Mouse (Mus musculus) macrophage (primary cell): ENCODE measurements around the gene Mybpc2. TPM values are rescaled to one million over a fixed set of nuclear protein-coding genes. Genes with fewer than 3 reads are reported as not detected.

Experiments
- H3K27ac ChIP-seq: fragments of 350-480 bp; formaldehyde crosslinking; 2 replicates; pipeline ENCODE4 v1.9.0; 2021
- H3K36me3 ChIP-seq: fragments of 350-480 bp; formaldehyde crosslinking; 2 replicates; pipeline ENCODE4 v1.9.0; 2021; ENCODE audit errors: inconsistent target
- H3K4me3 ChIP-seq: fragments of 350-480 bp; formaldehyde crosslinking; 2 replicates; pipeline ENCODE4 v1.9.0; 2021; ENCODE audit errors: inconsistent target
- H3K79me2 ChIP-seq: fragments of 350-480 bp; formaldehyde crosslinking; 2 replicates; pipeline ENCODE4 v1.9.0; 2021; ENCODE audit errors: inconsistent target
- WGBS: methylation state at CpG from one replicate; pipeline ENCODE4 v1.1.7; 2026; ENCODE audit warnings: inconsistent platforms; ENCODE audit not compliant: missing documents; 5-methylcytosine and 5-hydroxymethylcytosine counted together
- polyA plus RNA-seq: library from polyadenylated mRNA; stranded (reverse); fragments of 250-400 nt; gene quantifications from 3 replicates; pipeline ENCODE4 v1.2.4, GENCODE M21; 2018; ENCODE audit warnings: inconsistent platforms
- total RNA-seq, 78 experiments: library from RNA; depleted of rRNA; stranded (reverse); fragments of 250-400 nt; gene quantifications; 1 replicate in 9 of 78; 2 replicates in 24 of 78; 3 replicates in 43 of 78; 4 replicates in 2 of 78; pipeline ENCODE4 v1.2.4; 2018; ENCODE audit warnings: inconsistent platforms in 56 of 78

Gene Mybpc2
- total RNA-seq (2018; cell fraction: chromatin; rRNA removed) = not detected
- not detected for total RNA-seq (2018; cell fraction: cytosol; rRNA removed)
- total RNA-seq (2018; cell fraction: nucleus; rRNA removed) = not detected
- not detected in 3 replicates for polyA plus RNA-seq

DNA sequence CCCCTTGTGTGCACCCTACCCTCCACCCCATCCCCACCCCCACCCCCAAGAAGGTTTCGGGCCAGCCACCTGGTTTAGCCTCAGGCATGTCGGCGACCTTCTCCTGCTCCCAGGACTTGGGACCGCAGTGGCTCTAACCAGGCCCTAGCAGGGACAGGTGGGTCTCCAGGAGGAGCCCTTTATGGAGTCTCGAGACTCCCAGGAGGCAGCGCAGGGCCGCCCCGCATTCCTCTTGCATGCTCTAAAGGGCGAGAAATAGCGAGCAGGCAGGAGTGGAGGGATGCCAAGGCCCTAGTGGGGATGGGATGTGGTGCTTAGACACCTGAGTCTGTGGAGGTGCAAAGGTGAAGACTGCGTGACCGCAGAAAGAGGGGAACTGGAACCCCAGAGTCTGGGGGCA, at the start of gene Mybpc2:
TSS of gene Mybpc2 (minus strand) at position 155 of the 400 bp plus-strand sequence.
- 56% methylated on average over 8 of the region's 12 CpGs for WGBS
- no peaks in the 10 kb centered on the region for H3K36me3 ChIP-seq
- H3K79me2 ChIP-seq = no peaks in the 10 kb centered on the region
- H3K4me3 ChIP-seq = no peak within 1 kb of the TSS
- no peak within 1 kb of the TSS for H3K27ac ChIP-seq

DNA sequence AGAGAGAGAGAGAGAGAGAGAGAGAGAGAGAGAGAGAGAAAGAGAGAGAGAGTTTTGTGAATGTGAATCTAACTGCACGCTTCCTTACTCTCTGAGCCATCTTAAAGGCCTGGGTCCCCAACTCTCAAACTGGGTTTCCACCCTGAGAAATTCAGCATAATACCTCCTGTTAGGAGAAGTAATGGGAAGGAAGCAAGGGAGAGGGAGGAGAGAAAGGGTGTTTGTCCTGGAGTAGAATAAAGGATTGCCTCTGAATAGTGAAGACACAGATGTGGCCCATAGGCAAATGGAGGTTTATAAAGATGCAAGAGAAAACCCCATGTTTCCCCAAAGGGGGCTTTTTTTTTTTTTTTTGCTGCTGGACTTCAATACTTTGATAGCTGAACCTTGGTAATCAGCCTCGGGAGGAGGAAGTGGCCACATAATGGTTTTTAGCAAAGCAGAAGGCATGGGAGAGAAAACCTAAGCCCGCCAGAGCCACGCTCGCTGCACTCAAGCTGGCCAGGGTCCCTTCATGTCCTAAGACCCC, 48.6 kb upstream of the Mybpc2 start:
- WGBS = 34% methylated on average over 5 of the region's 5 CpGs
- Histone ChIP-seq H3K27ac (no peak overlapping the region), H3K36me3 (no peaks in the 10 kb centered on the region), H3K4me3 (peak overlapping the region; percentile 20), H3K79me2 (peaks cover 11% of the 10 kb centered on the region; the same call in 1 of the 2 replicates)

DNA sequence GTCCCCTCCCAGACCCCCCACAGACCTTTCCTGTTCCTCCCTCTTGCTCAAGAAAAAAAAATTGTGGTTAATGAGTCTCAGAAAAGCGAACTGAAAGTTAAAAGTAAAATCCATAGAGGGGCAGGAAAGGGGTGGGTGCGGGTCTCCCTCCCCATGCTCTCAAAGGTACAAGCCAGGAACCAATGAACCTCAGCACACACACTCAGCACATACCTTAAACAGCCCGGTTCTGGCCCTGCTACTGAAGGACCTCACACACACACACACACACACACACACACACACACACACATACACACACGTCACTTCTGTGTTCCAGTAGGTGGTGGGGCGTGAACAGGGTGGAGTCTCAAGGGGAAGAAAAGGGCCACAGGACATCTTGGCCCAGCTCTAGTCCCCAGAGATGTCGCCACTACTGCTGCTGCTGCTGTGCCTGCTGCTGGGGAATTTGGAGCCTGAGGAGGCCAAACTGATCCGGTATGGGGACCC, 47.8 kb upstream of the Mybpc2 start, which contains the start of gene Napsa:
TSS of gene Napsa (plus strand) at position 168 of the 489 bp plus-strand sequence.
- H3K4me3 ChIP-seq = peak within 1 kb of the TSS; percentile 20
- H3K79me2 ChIP-seq = peaks cover 11% of the 10 kb centered on the region; the same call in 1 of the 2 replicates
- 5% methylated on average over 7 of the region's 7 CpGs for WGBS
- H3K36me3 ChIP-seq = no peaks in the 10 kb centered on the region
- H3K27ac ChIP-seq = 0 out of 2 replicates have a peak within 1 kb of the TSS, but pooled peaks have one; percentile 1

DNA sequence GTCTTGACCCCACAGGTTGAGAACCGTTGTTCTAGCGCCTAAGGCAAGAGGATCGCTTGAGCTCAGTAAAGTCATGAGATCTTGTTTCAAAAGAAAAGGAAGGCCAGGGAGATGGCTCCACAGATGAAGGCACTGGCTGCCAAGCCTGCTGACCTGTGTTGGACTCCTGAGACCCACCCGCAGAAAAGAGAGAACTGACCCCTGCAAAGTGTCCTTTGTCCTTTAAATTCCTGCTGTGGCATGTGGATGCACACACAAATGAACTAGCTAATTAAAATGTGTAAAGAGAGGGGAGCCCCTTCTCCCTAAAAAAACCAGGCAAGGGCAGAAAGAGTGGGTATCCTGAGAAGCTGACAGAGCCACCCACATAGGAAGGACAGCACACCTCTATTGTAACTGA, 47.4 kb upstream of the Mybpc2 start:
- Histone ChIP-seq H3K4me3 (no peak overlapping the region), H3K79me2 (peaks cover 11% of the 10 kb centered on the region; the same call in 1 of the 2 replicates), H3K36me3 (no peaks in the 10 kb centered on the region), H3K27ac (no peak overlapping the region)
- 78% methylated on average over 4 of the region's 4 CpGs for WGBS

DNA sequence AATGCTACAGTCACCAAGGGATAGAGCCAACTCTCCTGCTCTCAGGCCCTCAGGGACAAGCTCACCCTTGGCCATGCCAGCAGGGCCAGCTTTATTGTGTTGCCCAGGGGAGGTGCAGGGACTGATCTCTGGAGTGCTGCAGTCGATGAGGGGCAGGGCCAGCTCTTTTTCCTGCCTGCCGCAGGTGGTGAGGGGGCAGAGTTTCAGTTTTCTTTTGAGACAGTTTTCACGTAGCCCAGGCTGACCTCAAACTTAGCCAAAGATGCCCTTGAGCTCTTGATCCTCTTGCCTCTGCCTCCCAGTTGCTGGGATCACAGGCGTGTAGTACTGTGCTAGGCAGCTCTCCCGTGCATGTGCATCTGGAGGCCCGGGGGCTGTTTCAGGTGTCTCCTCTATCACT, 46.5 kb upstream of the Mybpc2 start:
- peaks cover 11% of the 10 kb centered on the region; the same call in 1 of the 2 replicates for H3K79me2 ChIP-seq
- H3K27ac ChIP-seq = no peak overlapping the region
- H3K36me3 ChIP-seq = no peaks in the 10 kb centered on the region
- no peak overlapping the region for H3K4me3 ChIP-seq
- 74% methylated on average over 6 of the region's 6 CpGs for WGBS

DNA sequence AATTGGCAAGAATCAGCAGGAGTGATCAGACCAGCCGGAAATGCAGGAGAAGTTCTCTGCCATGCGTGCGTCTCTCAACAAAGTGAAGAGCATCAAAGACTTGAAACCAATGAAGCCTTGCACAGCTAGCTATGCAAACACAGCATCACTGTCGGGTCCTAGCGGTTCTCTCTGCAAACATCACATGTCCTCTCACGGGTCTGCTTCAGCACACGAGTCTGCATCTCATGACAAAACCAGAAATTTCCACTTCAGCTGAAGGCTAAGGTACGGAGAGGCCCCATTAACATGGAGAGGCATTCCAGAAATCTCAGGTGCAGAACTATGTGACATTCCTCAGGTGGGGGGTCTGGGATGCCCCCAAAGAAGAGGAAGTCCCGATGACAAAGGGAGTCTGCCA, 44.3 kb upstream of the Mybpc2 start:
- no peak overlapping the region for H3K4me3 ChIP-seq
- 94% methylated on average over 9 of the region's 9 CpGs for WGBS
- H3K79me2 ChIP-seq = peaks cover 4% of the 10 kb centered on the region; the same call in 1 of the 2 replicates
- no peak overlapping the region for H3K27ac ChIP-seq
- H3K36me3 ChIP-seq = no peaks in the 10 kb centered on the region

DNA sequence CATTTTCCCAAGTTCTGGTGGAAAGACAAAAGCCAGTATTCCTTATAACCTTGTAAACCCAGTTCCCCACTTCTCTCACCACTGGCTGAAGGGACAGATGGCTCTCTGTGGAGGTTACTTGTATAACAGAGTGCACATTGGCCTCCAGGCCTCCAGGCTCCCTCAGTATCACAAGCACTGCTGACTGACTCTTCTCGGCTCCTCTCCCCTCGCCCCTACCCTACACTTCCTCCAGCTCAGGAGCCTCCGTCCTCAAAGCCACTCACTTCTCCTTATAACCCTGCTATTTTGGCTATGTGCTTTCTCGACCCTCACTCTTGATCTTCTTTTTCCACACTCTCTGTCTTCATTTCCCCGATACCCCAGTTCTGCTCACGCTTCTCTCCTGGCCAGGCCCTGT, 41.0 kb upstream of the Mybpc2 start:
- no peak overlapping the region for H3K4me3 ChIP-seq
- no peaks in the 10 kb centered on the region for H3K79me2 ChIP-seq
- H3K36me3 ChIP-seq = no peaks in the 10 kb centered on the region
- no peak overlapping the region for H3K27ac ChIP-seq
- 40% methylated on average over 6 of the region's 6 CpGs for WGBS

DNA sequence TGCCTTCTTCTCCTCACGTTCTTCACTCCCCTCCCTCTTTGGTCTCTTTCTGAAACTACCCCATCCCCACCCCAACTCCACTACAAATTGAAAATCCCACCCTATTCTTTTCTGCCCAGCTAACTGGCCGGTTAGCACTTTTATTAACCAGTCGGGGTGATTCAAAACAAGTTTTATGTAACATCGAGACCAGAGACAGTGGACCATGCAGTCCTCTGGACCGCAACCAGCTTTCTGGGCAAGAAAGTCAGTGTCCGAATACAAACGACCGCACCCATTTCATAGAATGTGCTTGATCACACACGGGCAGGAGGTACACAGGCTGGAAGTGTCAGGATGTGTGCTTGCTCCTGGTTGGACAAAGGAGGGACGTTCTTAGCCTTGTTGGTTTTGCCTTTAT, 40.0 kb upstream of the Mybpc2 start:
- 98% methylated on average over 10 of the region's 10 CpGs for WGBS
- H3K4me3 ChIP-seq = no peak overlapping the region
- no peak overlapping the region for H3K27ac ChIP-seq
- no peaks in the 10 kb centered on the region for H3K36me3 ChIP-seq
- no peaks in the 10 kb centered on the region for H3K79me2 ChIP-seq

DNA sequence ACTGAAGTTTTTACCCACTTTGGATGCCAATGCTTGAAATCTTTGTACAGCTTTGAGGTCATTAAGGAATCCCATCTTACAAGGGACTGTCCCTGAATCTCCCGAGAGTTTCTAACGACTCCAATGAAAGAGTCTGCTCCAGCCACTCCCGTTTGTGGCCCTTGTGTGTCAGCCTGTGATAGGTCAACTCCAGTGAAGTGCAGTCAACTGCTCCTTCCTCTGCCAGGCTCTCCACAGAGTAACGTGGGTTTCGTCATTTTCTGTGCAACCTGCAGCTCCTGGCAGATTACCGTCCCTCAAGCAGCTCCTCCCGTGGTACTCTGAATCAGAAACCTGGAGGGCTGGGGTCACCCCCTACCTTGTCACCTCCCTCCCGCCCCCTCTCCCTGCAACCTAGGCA, 38.8 kb upstream of the Mybpc2 start:
- no peak overlapping the region for H3K4me3 ChIP-seq
- no peak overlapping the region for H3K27ac ChIP-seq
- 51% methylated on average over 8 of the region's 8 CpGs for WGBS
- no peaks in the 10 kb centered on the region for H3K79me2 ChIP-seq
- H3K36me3 ChIP-seq = no peaks in the 10 kb centered on the region

DNA sequence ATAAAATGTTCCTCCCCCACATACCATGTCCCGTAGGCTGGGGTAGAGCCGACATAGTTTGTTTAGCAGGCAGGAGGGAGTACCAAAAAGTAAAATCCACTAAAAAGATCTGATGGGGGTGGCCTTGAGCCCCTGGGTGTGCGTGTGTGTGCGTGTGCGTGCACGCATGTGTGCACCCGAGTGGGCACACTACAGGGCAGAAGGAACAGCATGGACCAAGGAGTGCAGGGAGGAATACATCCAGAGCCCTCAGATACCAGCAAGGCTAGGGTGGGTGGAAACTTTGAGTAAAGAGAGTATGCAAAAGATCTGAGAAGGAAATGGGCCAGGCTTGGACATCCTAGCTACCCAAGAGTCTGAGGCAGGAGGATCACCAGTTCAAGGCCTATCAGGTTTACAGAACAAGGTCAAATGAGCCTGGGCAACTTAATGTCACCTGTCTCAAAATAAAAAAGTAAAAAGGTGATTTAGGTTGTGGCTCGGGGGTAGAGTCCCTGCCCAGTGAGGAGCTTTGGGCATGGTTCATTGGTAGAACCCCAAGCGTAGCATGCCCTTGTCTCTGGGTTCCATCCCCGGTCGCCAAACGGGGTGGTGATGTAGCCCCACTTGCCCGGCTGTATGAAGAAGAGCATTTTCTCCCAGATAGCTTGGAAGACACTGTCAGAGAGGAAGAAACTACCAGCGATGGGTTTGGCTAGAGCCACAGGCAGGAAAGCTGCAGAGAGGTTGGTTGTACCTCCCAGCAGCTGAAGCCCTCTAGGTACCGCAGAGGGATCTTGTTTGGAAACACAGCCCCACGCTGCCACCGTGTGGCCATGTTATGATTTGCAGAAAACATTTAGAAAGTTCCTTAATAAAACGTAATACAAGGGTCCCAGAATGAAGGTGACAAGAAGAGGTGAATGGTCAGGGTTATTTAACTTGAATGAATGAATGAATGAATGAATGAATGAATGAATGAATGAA, 36.3 kb upstream of the Mybpc2 start:
- no peak overlapping the region for H3K27ac ChIP-seq

DNA sequence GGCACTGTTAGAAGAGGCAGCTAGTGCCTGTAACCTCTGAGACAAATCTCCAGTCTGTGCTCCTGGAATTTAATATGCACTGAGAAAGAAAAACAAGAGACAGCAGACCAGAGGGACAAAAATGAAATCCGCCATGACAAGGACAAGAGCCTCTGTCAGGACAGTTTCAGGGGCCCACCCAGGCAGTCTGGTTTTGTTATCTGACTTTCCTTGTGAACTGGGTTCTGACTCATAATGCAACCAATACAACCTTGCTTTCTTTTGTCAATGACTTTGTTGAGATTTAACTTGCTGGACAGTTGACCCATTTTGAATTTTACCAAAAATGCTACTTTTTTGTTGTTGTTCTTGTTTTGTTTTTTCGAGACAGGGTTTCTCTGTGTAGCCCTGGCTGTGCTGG, 33.2 kb upstream of the Mybpc2 start:
- no peaks in the 10 kb centered on the region; the same call in 1 of the 2 replicates for H3K36me3 ChIP-seq
- no peak overlapping the region for H3K27ac ChIP-seq
- 91% methylated on average over 2 of the region's 2 CpGs for WGBS
- H3K79me2 ChIP-seq = peaks cover 7% of the 10 kb centered on the region
- H3K4me3 ChIP-seq = no peak overlapping the region

More for the DNA sequence above, 36.3 kb upstream of the Mybpc2 start:
- Histone ChIP-seq H3K4me3 (no peak overlapping the region), H3K79me2 (no peaks in the 10 kb centered on the region), H3K36me3 (no peaks in the 10 kb centered on the region)
- 58% methylated on average over 18 of the region's 18 CpGs for WGBS

DNA sequence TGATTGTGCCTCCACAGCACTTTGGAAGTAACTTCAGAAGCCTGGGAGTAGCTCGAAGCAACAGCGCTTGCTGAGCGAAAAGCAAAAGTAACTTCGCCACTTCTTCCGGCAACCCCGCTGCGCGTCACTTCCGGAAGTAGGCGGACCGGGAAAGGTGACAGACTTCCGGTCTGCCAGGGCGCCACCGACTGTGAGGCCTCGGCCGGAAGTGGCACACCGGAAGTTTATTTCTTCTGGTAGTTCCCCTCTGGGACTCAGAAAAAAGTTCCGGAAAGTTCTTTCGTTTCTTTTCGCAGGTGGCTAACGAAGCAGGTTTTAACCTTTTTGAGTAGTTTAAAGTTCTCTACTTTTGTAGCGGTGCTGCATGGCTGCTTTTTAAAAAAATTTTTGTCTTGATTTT, 29.4 kb upstream of the Mybpc2 start, which contains the start of gene Nr1h2:
TSS of gene Nr1h2 (minus strand) at position 126 of the 400 bp plus-strand sequence.
- H3K27ac ChIP-seq = peak within 1 kb of the TSS; percentile 81
- peaks cover 16% of the 10 kb centered on the region for H3K79me2 ChIP-seq
- under 1% methylated on average over 22 of the region's 22 CpGs for WGBS
- peak within 1 kb of the TSS; percentile 76 for H3K4me3 ChIP-seq
- peaks cover 22% of the 10 kb centered on the region for H3K36me3 ChIP-seq

DNA sequence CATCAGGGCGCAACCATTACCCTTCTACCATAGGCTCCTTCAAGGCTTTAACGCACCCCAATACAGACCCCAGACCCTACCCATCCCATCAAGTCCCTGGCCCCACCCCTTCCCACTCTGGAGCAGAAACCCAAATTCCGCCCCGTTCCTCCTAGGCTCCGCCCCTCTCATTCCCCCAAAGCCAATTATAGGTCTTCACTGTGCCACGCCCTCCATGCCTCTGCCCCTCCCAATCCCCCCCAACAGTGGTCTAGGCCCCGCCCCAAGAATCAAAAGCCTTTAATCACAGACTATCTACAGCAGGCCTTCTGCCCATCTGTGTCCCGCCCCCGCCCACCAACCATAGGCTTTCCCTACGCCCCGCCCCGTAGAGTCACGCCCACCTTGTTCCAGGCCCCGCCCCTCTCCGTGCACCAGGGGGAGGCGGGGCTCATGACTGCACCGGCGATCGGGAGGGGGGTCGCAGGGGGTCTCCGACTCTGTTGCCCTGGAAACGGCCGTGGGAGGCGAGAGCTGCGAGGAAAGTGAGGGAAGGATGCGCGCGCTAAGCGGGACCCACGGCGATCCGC, 28.8 kb upstream of the Mybpc2 start:
- Histone ChIP-seq H3K27ac (peak overlapping the region; percentile 81), H3K36me3 (peaks cover 22% of the 10 kb centered on the region), H3K79me2 (peaks cover 16% of the 10 kb centered on the region), H3K4me3 (peak overlapping the region; percentile 76)
- WGBS = 1% methylated on average over 31 of the region's 32 CpGs

DNA sequence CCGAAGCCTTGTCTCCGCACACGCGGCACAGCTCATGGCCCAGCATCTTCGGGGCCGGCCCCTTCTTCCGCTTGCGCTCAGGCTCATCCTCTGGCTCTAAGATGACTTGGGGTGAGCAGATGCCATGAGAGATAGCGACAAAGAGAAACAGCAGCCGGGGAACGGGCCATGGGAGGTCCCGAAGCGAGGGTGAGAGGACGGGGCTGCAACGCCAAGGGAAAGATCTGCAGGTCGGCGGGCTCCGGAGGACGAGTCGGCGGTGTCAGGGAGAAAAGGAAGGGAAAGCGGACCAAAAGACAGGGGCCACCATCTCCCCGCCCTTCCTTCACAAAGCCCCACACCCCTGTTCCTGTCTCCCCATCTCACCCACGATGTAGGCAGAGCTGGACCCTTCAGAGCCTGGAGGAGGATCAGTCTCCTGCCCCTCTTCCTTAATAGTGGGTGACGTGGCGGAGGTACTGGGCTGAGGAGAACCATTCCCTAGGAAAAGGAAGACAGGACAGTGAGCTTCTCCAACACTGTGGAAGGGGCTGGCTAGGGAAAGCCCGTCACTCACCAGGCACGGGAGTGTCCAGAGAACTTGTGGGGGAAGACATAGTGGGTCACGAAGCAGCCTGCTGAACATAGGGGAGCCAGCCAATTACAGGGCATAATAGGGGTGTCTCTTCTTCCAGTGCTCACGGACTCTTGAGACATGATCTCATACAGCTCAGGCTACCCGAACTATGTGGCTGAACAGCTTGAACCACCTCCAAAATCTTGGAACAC, 27.9 kb upstream of the Mybpc2 start:
- Histone ChIP-seq H3K36me3 (peaks cover 22% of the 10 kb centered on the region), H3K4me3 (peak overlapping the region; percentile 76; the same call in 1 of the 2 replicates), H3K79me2 (peaks cover 25% of the 10 kb centered on the region), H3K27ac (no peak overlapping the region)
- WGBS = 95% methylated on average over 30 of the region's 31 CpGs
